Mouse (Mus musculus) cerebellum, adult 2 months (tissue): ENCODE data around the gene Dnah14.

ENCODE experiments used
- CTCF ChIP-seq: fragments of 200-500 bp; IDR thresholded peaks from 2 replicates; pipeline ENCODE4 v1.5.1; 2011; ENCODE audit warnings: low read depth, mild to moderate bottlenecking, control low read depth, low read length, moderate library complexity, borderline replicate concordance; ENCODE audit not compliant: insufficient read depth
- POLR2A ChIP-seq: fragments of 200-500 bp; IDR thresholded peaks from 2 replicates; pipeline ENCODE4 v1.6.1; 2011; ENCODE audit warnings: low read length, control low read depth, borderline replicate concordance; ENCODE audit not compliant: insufficient read depth

- no peak for TF ChIP-seq CTCF
- no peak for TF ChIP-seq POLR2A
Observed at GRCm38 (mm10) chr1:181611118-181611517, 34.8 kb downstream of the Dnah14 start.
